Mouse (Mus musculus) E14TG2a.4 (cell line): ENCODE measurements around the gene Cutal.

Experiments used
- H3K27me3 ChIP-seq: 2 replicates; pipeline ENCODE4 v1.6.1; 2014; ENCODE audit warnings: low read length, control low read depth; ENCODE audit not compliant: insufficient read depth
- H3K36me3 ChIP-seq: 2 replicates; pipeline ENCODE4 v1.6.1; 2014; ENCODE audit warnings: low read length, control low read depth; ENCODE audit not compliant: insufficient read depth
- H3K4me1 ChIP-seq: replicated peaks from 2 replicates; pipeline ENCODE4 v1.6.1; 2014; ENCODE audit warnings: low read depth, low read length, control low read depth
- H3K4me3 ChIP-seq: replicated peaks from 2 replicates; pipeline ENCODE4 v1.5.1; 2014; ENCODE audit warnings: mild to moderate bottlenecking, low read length
- H3K9me3 ChIP-seq: 2 replicates; pipeline ENCODE4 v1.6.1; 2014; ENCODE audit warnings: low read length, control low read depth
- CTCF ChIP-seq: conservative IDR thresholded peaks from 2 replicates; pipeline ENCODE4 v1.5.1; 2014; ENCODE audit warnings: low read length
- NANOG ChIP-seq: IDR thresholded peaks from 2 replicates; pipeline ENCODE4 v1.6.1; 2014; ENCODE audit warnings: borderline replicate concordance, low read length, mixed read lengths
- POU5F1 ChIP-seq: IDR thresholded peaks from 2 replicates; pipeline ENCODE4 v1.6.1; 2014; ENCODE audit warnings: low read length, borderline replicate concordance

Gene Cutal

GRCm38 (mm10) chr2:34904849-34905542 is 30.8 kb downstream of the Cutal start:
- Histone ChIP-seq H3K4me3 (peak overlapping the region; percentile 65), H3K36me3 (0 out of 2 replicates have a peak, but pooled peaks cover 4% of the 10 kb centered on the region), H3K4me1 (peaks cover 25% of the 10 kb centered on the region), H3K9me3 (no peaks in the 10 kb centered on the region), H3K27me3 (peaks cover 12% of the 10 kb centered on the region)
- TF ChIP-seq CTCF (no peak), NANOG (no peak), POU5F1 (no peak)

GRCm38 (mm10) chr2:34906426-34906825 is 32.2 kb downstream of the Cutal start:
- H3K9me3 ChIP-seq: no peaks in the 10 kb centered on the region
- H3K4me1 ChIP-seq: peaks cover 25% of the 10 kb centered on the region
- no peak for TF ChIP-seq NANOG
- no peak for TF ChIP-seq POU5F1
- TF ChIP-seq CTCF: no peak
- peaks cover 22% of the 10 kb centered on the region for H3K27me3 ChIP-seq
- H3K4me3 ChIP-seq: no peak overlapping the region
- peaks cover 11% of the 10 kb centered on the region; the same call in 1 of the 2 replicates for H3K36me3 ChIP-seq

- TF ChIP-seq CTCF: no peak
- no peaks in the 10 kb centered on the region for H3K9me3 ChIP-seq
- peaks cover 13% of the 10 kb centered on the region; the same call in 1 of the 2 replicates for H3K36me3 ChIP-seq
- H3K4me1 ChIP-seq: peaks cover 25% of the 10 kb centered on the region
- H3K4me3 ChIP-seq: no peak overlapping the region
- peaks cover 28% of the 10 kb centered on the region for H3K27me3 ChIP-seq
Observed at GRCm38 (mm10) chr2:34906861-34907604, 32.8 kb downstream of the Cutal start.

GRCm38 (mm10) chr2:34909719-34910118 is 35.5 kb downstream of the Cutal start:
- Histone ChIP-seq H3K36me3 (peaks cover 13% of the 10 kb centered on the region; the same call in 1 of the 2 replicates), H3K4me3 (no peak overlapping the region), H3K4me1 (peaks cover 36% of the 10 kb centered on the region), H3K9me3 (no peaks in the 10 kb centered on the region), H3K27me3 (peaks cover 53% of the 10 kb centered on the region)
- TF ChIP-seq CTCF (no peak), NANOG (no peak), POU5F1 (no peak)

- Histone ChIP-seq H3K4me3 (no peak overlapping the region), H3K27me3 (peaks cover 62% of the 10 kb centered on the region)
- TF ChIP-seq NANOG (no peak), POU5F1 (no peak), CTCF (no peak)
Observed at GRCm38 (mm10) chr2:34911871-34912270, 37.7 kb downstream of the Cutal start.

GRCm38 (mm10) chr2:34912613-34913012 is 38.4 kb downstream of the Cutal start:
- Histone ChIP-seq H3K9me3 (no peaks in the 10 kb centered on the region), H3K36me3 (peaks cover 13% of the 10 kb centered on the region; the same call in 1 of the 2 replicates), H3K4me3 (peak overlapping the region; percentile 82), H3K27me3 (peaks cover 69% of the 10 kb centered on the region), H3K4me1 (peaks cover 28% of the 10 kb centered on the region)
- no peak for TF ChIP-seq CTCF
- no peak for TF ChIP-seq POU5F1
- no peak for TF ChIP-seq NANOG

More at GRCm38 (mm10) chr2:34911871-34912270, 37.7 kb downstream of the Cutal start:
- Histone ChIP-seq H3K4me1 (peaks cover 36% of the 10 kb centered on the region), H3K9me3 (no peaks in the 10 kb centered on the region), H3K36me3 (peaks cover 13% of the 10 kb centered on the region; the same call in 1 of the 2 replicates)

- peak within 1 kb of the TSS; percentile 82 for H3K4me3 ChIP-seq
- TF ChIP-seq NANOG (no peak), POU5F1 (no peak), CTCF (no peak)
Observed at GRCm38 (mm10) chr2:34913218-34914068, 39.2 kb downstream of the Cutal start, which contains the start of gene Phf19. Gene Phf19 (minus strand): TSS chr2:34914026.

More at GRCm38 (mm10) chr2:34913218-34914068, 39.2 kb downstream of the Cutal start, which contains the start of gene Phf19:
- peaks cover 71% of the 10 kb centered on the region for H3K27me3 ChIP-seq
- peaks cover 26% of the 10 kb centered on the region for H3K4me1 ChIP-seq
- H3K9me3 ChIP-seq: no peaks in the 10 kb centered on the region
- peaks cover 13% of the 10 kb centered on the region; the same call in 1 of the 2 replicates for H3K36me3 ChIP-seq
